12 mouse cellular contexts compared by ENCODE assay signal in the genomic region with DNA sequence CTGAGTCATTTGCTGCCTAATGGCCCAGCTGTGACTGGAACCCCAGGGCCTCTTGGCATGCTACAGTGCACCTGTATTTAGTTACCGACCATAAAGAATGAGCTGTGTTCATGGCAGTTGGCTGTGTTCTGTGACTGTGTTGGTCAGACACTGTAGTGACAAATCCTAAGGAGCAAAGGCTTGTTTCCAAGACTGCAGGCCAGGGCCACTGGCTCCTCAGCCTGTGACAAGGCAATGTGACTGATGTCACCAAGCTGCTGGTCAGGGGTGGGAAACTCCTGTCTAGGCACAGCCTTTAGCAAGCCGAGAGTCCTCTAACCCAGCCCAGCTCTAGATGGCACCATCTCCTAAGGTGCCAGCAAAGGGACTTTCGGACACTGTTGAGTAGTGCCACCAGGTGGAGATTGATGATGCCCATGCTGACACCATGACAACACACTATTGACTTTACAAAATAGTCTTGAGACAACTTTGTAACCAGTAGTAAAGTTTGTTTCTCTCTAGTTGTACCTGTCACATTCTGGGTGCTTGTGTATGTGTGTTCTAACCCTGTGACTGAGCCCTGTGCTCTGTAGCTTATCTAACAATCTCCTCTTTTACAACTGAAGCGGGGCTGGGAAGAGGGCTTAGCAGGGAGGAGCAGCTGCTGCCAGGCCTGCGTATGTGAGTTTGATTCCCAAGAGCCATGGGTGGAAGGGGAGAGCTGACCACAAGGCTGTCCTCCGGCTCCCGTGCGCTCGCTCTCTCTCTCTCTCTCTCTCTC. TPM values are rescaled to one million over a fixed set of nuclear protein-coding genes. Genes with fewer than 3 reads are reported as not detected.
DNase-seq lines count a peak whose midpoint lies in the region; ATAC-seq and TF ChIP-seq lines count a peak whose summit lies in the region.
"Had no signal": no experiment of that assay in that cellular context is flagged by ENCODE, and none has a peak within 500 bp of the region (broad histone marks: within the 10 kb centered on the region; RNA-seq: fewer than 3 reads in every experiment).

No protein-coding gene starts in this region.

- ATAC-seq in megakaryocyte-erythroid progenitor cell, adult 5-6 weeks (replicated peaks; ENCODE audit: low FRiP score, low TSS enrichment, poor library complexity, severe bottlenecking) = 0 out of 2 replicates have a peak, but pooled peaks have one; percentile 29
- no peak for ATAC-seq in midbrain, embryonic 16.5 days
- no peak for ATAC-seq in heart, embryonic 11.5 days (replicated peaks; ENCODE audit: insufficient number of reproducible peaks, low FRiP score, low TSS enrichment)
- ATAC-seq in hindbrain, embryonic 14.5 days (ENCODE audit: low FRiP score) = no peak

- no peak for DNase-seq in left cerebral cortex, adult 2 months (ENCODE audit: extremely low spot score in 1 of 2, low spot score in 2 of 2)
- DNase-seq in left cerebral cortex, adult 11 months (ENCODE audit: low spot score) = no peak
- DNase-seq in MEL (ENCODE audit: low read depth, low spot score) = no peak
- DNase-seq in kidney, adult 18-20 months = peak; percentile 44
- no peak for DNase-seq in hindbrain, embryonic 14.5 days (ENCODE audit: low spot score)
- DNase-seq: cerebellum, adult 11 months; heart, postnatal 36 days had no signal

- intact Hi-C loops in left cerebral cortex, adult 2 months (cut with DNase I) = loop anchor here (5.0 kb wide), 1 partner anchor 73 kb away; a partner anchor contains a TSS

- H3K4me1 ChIP-seq in MEL (ENCODE audit: control insufficient read depth in 1 of 2, insufficient read depth in 2 of 2, low read length in 2 of 2) = no peaks in the 10 kb centered on the region
- H3K4me1 ChIP-seq in midbrain, embryonic 16.5 days (ENCODE audit: control insufficient read depth, insufficient read depth, low read length) = no peaks in the 10 kb centered on the region
- no peaks in the 10 kb centered on the region for H3K4me1 ChIP-seq in heart, embryonic 11.5 days (ENCODE audit: control insufficient read depth, insufficient read depth, low read length)
- no peaks in the 10 kb centered on the region for H3K4me1 ChIP-seq in hindbrain, embryonic 14.5 days (replicated peaks; ENCODE audit: control insufficient read depth, insufficient read depth, low read length)
- H3K4me1 ChIP-seq: limb, embryonic 15.5 days had no signal

- no peak overlapping the region for H3K27ac ChIP-seq in left cerebral cortex, adult 2 months
- no peak overlapping the region for H3K27ac ChIP-seq in MEL (ENCODE audit: control insufficient read depth, low read depth, low read length)
- no peak overlapping the region for H3K27ac ChIP-seq in midbrain, embryonic 16.5 days (ENCODE audit: low read length)
- no peak overlapping the region for H3K27ac ChIP-seq in heart, embryonic 11.5 days (ENCODE audit: low read depth, low read length)
- H3K27ac ChIP-seq in hindbrain, embryonic 14.5 days = no peak overlapping the region
- H3K27ac ChIP-seq: limb, embryonic 15.5 days had no signal

- no peak for TF ChIP-seq EP300 in MEL (IDR thresholded peaks at IDR 0.05; ENCODE audit: low read depth in 1 of 2, low read length in 2 of 2)

- no peak overlapping the region for H3K4me2 ChIP-seq in midbrain, embryonic 16.5 days (ENCODE audit: low read length)
- H3K4me2 ChIP-seq in heart, embryonic 11.5 days = no peak overlapping the region
- H3K4me2 ChIP-seq in hindbrain, embryonic 14.5 days (replicated peaks) = no peak overlapping the region
- H3K4me2 ChIP-seq: limb, embryonic 15.5 days had no signal

- no peaks in the 10 kb centered on the region for H3K9me3 ChIP-seq in MEL (replicated peaks; ENCODE audit: insufficient read depth, low read length)
- no peaks in the 10 kb centered on the region for H3K9me3 ChIP-seq in midbrain, embryonic 16.5 days (replicated peaks; ENCODE audit: control insufficient read depth, low read length, poor library complexity, severe bottlenecking)
- no peaks in the 10 kb centered on the region for H3K9me3 ChIP-seq in heart, embryonic 11.5 days (replicated peaks; ENCODE audit: control insufficient read depth, low read length)
- H3K9me3 ChIP-seq in hindbrain, embryonic 14.5 days (ENCODE audit: control insufficient read depth, low read length) = no peaks in the 10 kb centered on the region
- H3K9me3 ChIP-seq: limb, embryonic 15.5 days had no signal

- no peaks in the 10 kb centered on the region for H3K27me3 ChIP-seq in MEL (ENCODE audit: control insufficient read depth in 1 of 2, insufficient read depth in 2 of 2, low read length in 2 of 2)
- no peaks in the 10 kb centered on the region for H3K27me3 ChIP-seq in midbrain, embryonic 16.5 days (ENCODE audit: control insufficient read depth, insufficient read depth, low read depth, low read length)
- H3K27me3 ChIP-seq in heart, embryonic 11.5 days (ENCODE audit: control insufficient read depth, insufficient read depth, low read length) = no peaks in the 10 kb centered on the region
- no peaks in the 10 kb centered on the region for H3K27me3 ChIP-seq in hindbrain, embryonic 14.5 days (ENCODE audit: control insufficient read depth, insufficient read depth, low read length)
- H3K27me3 ChIP-seq: limb, embryonic 15.5 days had no signal

- 89% methylated on average over 9 of the region's 9 CpGs for WGBS in midbrain, embryonic 16.5 days
- 82% methylated on average over 9 of the region's 9 CpGs for WGBS in heart, embryonic 11.5 days (ENCODE audit: insufficient replicate concordance)
- 77% methylated on average over 6 of the region's 9 CpGs for WGBS in hindbrain, embryonic 14.5 days

- peak; percentile 14 for TF ChIP-seq RAD21 in MEL (IDR thresholded peaks at IDR 0.05; ENCODE audit: low read depth, low read length)

- TF ChIP-seq POLR2A in MEL (IDR thresholded peaks at IDR 0.05; ENCODE audit: control insufficient read depth in 1 of 2, insufficient read depth in 1 of 2, low read depth in 1 of 2, low read length in 2 of 2, poor library complexity in 1 of 2) = no peak

- no peaks in the 10 kb centered on the region; a peak in 1 of 4 replicates for H3K36me3 ChIP-seq in MEL (ENCODE audit: control insufficient read depth in 1 of 2, insufficient read depth in 2 of 2, low read length in 2 of 2)
- no peaks in the 10 kb centered on the region for H3K36me3 ChIP-seq in midbrain, embryonic 16.5 days (ENCODE audit: control insufficient read depth, insufficient read depth, low read length)
- H3K36me3 ChIP-seq in heart, embryonic 11.5 days (ENCODE audit: control insufficient read depth, insufficient read depth, low read length) = peaks cover 10% of the 10 kb centered on the region; the same call in 1 of the 2 replicates
- no peaks in the 10 kb centered on the region for H3K36me3 ChIP-seq in hindbrain, embryonic 14.5 days (replicated peaks; ENCODE audit: control insufficient read depth, insufficient read depth)

- TF ChIP-seq CTCF in left cerebral cortex, adult 2 months (IDR thresholded peaks at IDR 0.05) = peak; percentile 29
- peak in 1 of 3 experiments; percentile 32; a peak in 2 of 6 replicates for TF ChIP-seq CTCF in MEL (IDR thresholded peaks at IDR 0.05 in 2 of 3, conservative IDR thresholded peaks at IDR 0.05 in 1 of 3; ENCODE audit: control insufficient read depth in 1 of 3, insufficient read depth in 1 of 3, low read depth in 2 of 3, low read length in 3 of 3, poor library complexity in 1 of 3, severe bottlenecking in 1 of 3)

- no peak overlapping the region for H3K4me3 ChIP-seq in left cerebral cortex, adult 2 months
- H3K4me3 ChIP-seq in MEL (ENCODE audit: control insufficient read depth in 1 of 2, insufficient read depth in 1 of 2, low read depth in 2 of 2, low read length in 2 of 2) = no peak overlapping the region
- no peak overlapping the region for H3K4me3 ChIP-seq in midbrain, embryonic 16.5 days (ENCODE audit: low read depth, low read length)
- H3K4me3 ChIP-seq in heart, embryonic 11.5 days (ENCODE audit: low read depth, low read length) = no peak overlapping the region
- no peak overlapping the region for H3K4me3 ChIP-seq in hindbrain, embryonic 14.5 days (replicated peaks; ENCODE audit: low read length)
- H3K4me3 ChIP-seq: limb, embryonic 15.5 days had no signal

- H3K9ac ChIP-seq in MEL (ENCODE audit: control insufficient read depth, low read depth, low read length, poor library complexity, severe bottlenecking) = no peak overlapping the region
- H3K9ac ChIP-seq in midbrain, embryonic 16.5 days (ENCODE audit: low read depth, low read length) = no peak overlapping the region
- no peak overlapping the region for H3K9ac ChIP-seq in heart, embryonic 11.5 days (ENCODE audit: low read depth, low read length)
- H3K9ac ChIP-seq in hindbrain, embryonic 14.5 days = no peak overlapping the region
- H3K9ac ChIP-seq: limb, embryonic 15.5 days had no signal

- no peaks in the 10 kb centered on the region for H3K79me2 ChIP-seq in MEL (ENCODE audit: control insufficient read depth, insufficient read depth, low read length, poor library complexity)

TF ChIP-seq in MEL, 35 proteins besides CTCF, POLR2A, EP300 and RAD21:
- TF ChIP-seq UBTF (IDR thresholded peaks at IDR 0.05; ENCODE audit: borderline replicate concordance, insufficient read depth, low read depth, low read length) (no peak), SMC3 (IDR thresholded peaks at IDR 0.05; ENCODE audit: low read depth, low read length) (peak; percentile 27), MXI1 (IDR thresholded peaks at IDR 0.05; ENCODE audit: low read depth, low read length) (no peak), CHD2 (IDR thresholded peaks at IDR 0.05; ENCODE audit: low read length) (no peak)

RNA-seq across cellular contexts. Expression of a gene that starts 44.6 kb away (rescaled TPM):
- not detected for total RNA-seq in left cerebral cortex, adult 2 months (2021)
- not detected in 2 replicates for total RNA-seq in MEL (2012; rRNA removed)
- not detected for polyA plus RNA-seq in MEL (2012; ENCODE audit: insufficient read depth in 1 of 2, insufficient read length in 2 of 2, low read depth in 1 of 2, low replicate concordance in 2 of 2, missing spikeins in 1 of 2)
- total RNA-seq in megakaryocyte-erythroid progenitor cell, adult 5-6 weeks (2014; fragmentation: Nextera tagmentation) = not detected in 2 replicates
- total RNA-seq in megakaryocyte-erythroid progenitor cell, adult 5-6 weeks (2017) = not detected in 2 replicates
- not detected in 2 replicates for polyA plus RNA-seq in midbrain, embryonic 16.5 days (2015; fragmentation: Nextera tagmentation; extraction: Ambion mirVana)
- polyA plus RNA-seq in heart, embryonic 11.5 days (2014; fragmentation: Nextera tagmentation; extraction: Ambion mirVana) = not detected in 2 replicates
- not detected in 2 replicates for polyA plus RNA-seq in hindbrain, embryonic 14.5 days (2014; fragmentation: Nextera tagmentation; extraction: Ambion mirVana)

RNA-seq across cellular contexts. Expression of a gene that starts 59.1 kb away (rescaled TPM):
- 1 to 10 TPM; 1.5 TPM for total RNA-seq in left cerebral cortex, adult 2 months (2021)
- total RNA-seq in MEL (2012; rRNA removed) = not detected in 2 replicates
- not detected for polyA plus RNA-seq in MEL (2012; ENCODE audit: insufficient read depth in 1 of 2, insufficient read length in 2 of 2, low read depth in 1 of 2, low replicate concordance in 2 of 2, missing spikeins in 1 of 2)
- not detected in 2 replicates for total RNA-seq in megakaryocyte-erythroid progenitor cell, adult 5-6 weeks (2014; fragmentation: Nextera tagmentation)
- not detected in 2 replicates for total RNA-seq in megakaryocyte-erythroid progenitor cell, adult 5-6 weeks (2017)
- polyA plus RNA-seq in midbrain, embryonic 16.5 days (2015; fragmentation: Nextera tagmentation; extraction: Ambion mirVana) = 0.55 and 0.62 TPM in 2 replicates
- polyA plus RNA-seq in heart, embryonic 11.5 days (2014; fragmentation: Nextera tagmentation; extraction: Ambion mirVana) = 0.06 TPM in 1 of 2 replicates, not detected in the other
- 0.51 and 0.64 TPM in 2 replicates for polyA plus RNA-seq in hindbrain, embryonic 14.5 days (2014; fragmentation: Nextera tagmentation; extraction: Ambion mirVana)
- polyA plus RNA-seq: neural tube, embryonic 11.5 days had no signal
